Mouse (Mus musculus) brain, embryonic 14.5 days (tissue): ENCODE results near the gene Olfr825.
"Not testable (repeated sequence)": the region's sequence is repeated elsewhere in the genome, so short reads cannot be mapped to it uniquely, and the experiment has no call there.

Experiments
- CTCF ChIP-seq: fragments of 200-500 bp; IDR thresholded peaks from 2 replicates; pipeline ENCODE4 v1.5.1; 2012; ENCODE audit warnings: inconsistent platforms, mild to moderate bottlenecking, moderate library complexity, borderline replicate concordance; ENCODE audit not compliant: insufficient read depth, insufficient read length; ENCODE audit errors: extremely low read depth
- POLR2A ChIP-seq: fragments of 200-500 bp; IDR thresholded peaks from 2 replicates; pipeline ENCODE4 v1.6.1; 2012; ENCODE audit warnings: mild to moderate bottlenecking, inconsistent platforms, borderline replicate concordance; ENCODE audit not compliant: poor library complexity, insufficient read depth, insufficient read length, severe bottlenecking; ENCODE audit errors: extremely low read depth

DNA sequence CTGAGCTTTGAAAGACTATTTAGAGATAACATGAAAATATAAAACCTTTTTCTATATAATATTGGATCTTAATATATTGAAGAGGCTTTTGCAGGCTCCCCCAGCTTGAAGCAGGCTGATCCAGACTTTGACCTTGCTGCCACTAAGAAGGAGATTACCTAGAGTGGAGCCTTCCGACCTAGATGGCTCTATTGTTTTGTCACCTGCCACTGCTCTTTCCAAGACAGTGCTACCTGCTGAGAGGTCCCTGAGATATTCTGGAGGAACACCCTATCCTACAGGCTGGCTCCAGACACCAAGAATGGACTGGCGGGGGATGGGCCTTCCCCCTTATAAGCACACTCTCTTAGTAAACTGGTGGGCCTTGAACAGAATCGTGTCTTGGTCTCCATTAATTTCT lies 50.5 kb downstream of the Olfr825 start:
- TF ChIP-seq CTCF, POLR2A: not testable (repeated sequence)
